ENCODE assay signal across 10 mouse cellular contexts in the genomic region with DNA sequence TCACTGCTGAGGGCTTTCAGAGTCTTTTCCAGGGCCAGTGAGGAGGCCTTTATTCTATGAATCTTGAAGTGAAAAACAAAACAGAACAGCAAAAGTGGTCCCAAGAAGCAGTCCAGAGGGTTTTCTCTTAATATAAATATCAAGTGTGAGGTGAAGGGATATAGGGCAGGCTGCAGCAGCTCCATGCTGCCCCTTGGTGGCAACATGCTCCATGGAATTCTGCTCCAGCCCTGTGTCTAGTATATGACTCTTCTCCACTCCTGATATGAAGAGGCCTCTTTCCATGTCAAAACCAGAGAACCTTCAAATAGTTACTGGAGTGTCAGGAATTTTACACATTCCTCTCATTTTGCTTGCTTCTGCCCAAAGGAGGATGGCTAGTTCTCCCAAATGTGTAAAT.
DNase-seq lines count a peak whose midpoint lies in the region; ATAC-seq lines count a peak whose summit lies in the region.
"Had no signal": no experiment of that assay in that cellular context is flagged by ENCODE, and none has a peak within 500 bp of the region (broad histone marks: within the 10 kb centered on the region; RNA-seq: fewer than 3 reads in every experiment).

No protein-coding gene starts in this region.

- H3K27me3 ChIP-seq in forebrain, embryonic 14.5 days (replicated peaks; ENCODE audit: control insufficient read depth, insufficient read depth, low read length), result no peaks in the 10 kb centered on the region
- no peaks in the 10 kb centered on the region for H3K27me3 ChIP-seq in forebrain, embryonic 10.5 days (ENCODE audit: poor library complexity, severe bottlenecking)
- no peaks in the 10 kb centered on the region for H3K27me3 ChIP-seq in neural tube, embryonic 11.5 days (ENCODE audit: control insufficient read depth, insufficient read depth, low read length)
- H3K27me3 ChIP-seq in embryonic facial prominence, embryonic 14.5 days (replicated peaks; ENCODE audit: control insufficient read depth, insufficient read depth, low read length), result no peaks in the 10 kb centered on the region
- H3K27me3 ChIP-seq: heart, embryonic 15.5 days; midbrain, embryonic 12.5 days had no signal

- H3K4me2 ChIP-seq in forebrain, embryonic 14.5 days (ENCODE audit: low read length), result no peak overlapping the region
- no peak overlapping the region for H3K4me2 ChIP-seq in neural tube, embryonic 11.5 days (ENCODE audit: low read depth)
- H3K4me2 ChIP-seq in embryonic facial prominence, embryonic 14.5 days (ENCODE audit: low read depth, low read length), result no peak overlapping the region
- H3K4me2 ChIP-seq: heart, embryonic 15.5 days; midbrain, embryonic 12.5 days had no signal

- peak; percentile 49; the same call in 1 of the 2 replicates for ATAC-seq in forebrain, embryonic 14.5 days
- no peak for ATAC-seq in neural tube, embryonic 11.5 days (ENCODE audit: insufficient read depth, low FRiP score, low TSS enrichment)
- ATAC-seq in embryonic facial prominence, embryonic 14.5 days (ENCODE audit: low read depth), result no peak
- no peak for ATAC-seq in erythroblast, adult 5-6 weeks (replicated peaks; ENCODE audit: low FRiP score, poor library complexity, severe bottlenecking)

- DNase-seq in forebrain, embryonic 14.5 days (ENCODE audit: low spot score), result peak; percentile 52
- no peak for DNase-seq in forebrain, embryonic 10.5 days (ENCODE audit: extremely low spot score, low spot score)
- peak; percentile 55 for DNase-seq in neural tube, embryonic 11.5 days (ENCODE audit: low spot score)
- no peak for DNase-seq in neural tube, embryonic 10.5 days (ENCODE audit: extremely low spot score, low spot score)
- DNase-seq in embryonic facial prominence, embryonic 14.5 days (ENCODE audit: low spot score), result peak; percentile 30
- DNase-seq in lung, postnatal 36 days, result peak; percentile 54
- DNase-seq in urinary bladder, postnatal 36 days (ENCODE audit: low spot score in 2 of 2), result no peak

- no peaks in the 10 kb centered on the region for H3K36me3 ChIP-seq in forebrain, embryonic 14.5 days (ENCODE audit: control insufficient read depth, insufficient read depth, low read length)
- H3K36me3 ChIP-seq in forebrain, embryonic 10.5 days (replicated peaks), result no peaks in the 10 kb centered on the region
- no peaks in the 10 kb centered on the region for H3K36me3 ChIP-seq in neural tube, embryonic 11.5 days (ENCODE audit: control insufficient read depth, insufficient read depth, low read length)
- H3K36me3 ChIP-seq in embryonic facial prominence, embryonic 14.5 days (ENCODE audit: control insufficient read depth, insufficient read depth, low read length), result no peaks in the 10 kb centered on the region
- H3K36me3 ChIP-seq: heart, embryonic 15.5 days; midbrain, embryonic 12.5 days had no signal

- H3K9ac ChIP-seq in forebrain, embryonic 14.5 days (ENCODE audit: low read length), result no peak overlapping the region
- no peak overlapping the region for H3K9ac ChIP-seq in neural tube, embryonic 11.5 days (ENCODE audit: low read length)
- H3K9ac ChIP-seq in embryonic facial prominence, embryonic 14.5 days (ENCODE audit: low read depth, low read length), result no peak overlapping the region
- H3K9ac ChIP-seq: heart, embryonic 15.5 days; midbrain, embryonic 12.5 days had no signal

- H3K9me3 ChIP-seq in forebrain, embryonic 14.5 days (replicated peaks; ENCODE audit: control insufficient read depth, low read length), result no peaks in the 10 kb centered on the region
- H3K9me3 ChIP-seq in forebrain, embryonic 10.5 days, result no peaks in the 10 kb centered on the region
- H3K9me3 ChIP-seq in neural tube, embryonic 11.5 days (ENCODE audit: control insufficient read depth, low read length), result no peaks in the 10 kb centered on the region
- H3K9me3 ChIP-seq in embryonic facial prominence, embryonic 14.5 days (ENCODE audit: control insufficient read depth, low read length), result no peaks in the 10 kb centered on the region
- H3K9me3 ChIP-seq: heart, embryonic 15.5 days; midbrain, embryonic 12.5 days had no signal

- no peak overlapping the region for H3K4me3 ChIP-seq in forebrain, embryonic 14.5 days (ENCODE audit: low read depth, low read length)
- H3K4me3 ChIP-seq in forebrain, embryonic 10.5 days, result no peak overlapping the region
- H3K4me3 ChIP-seq in neural tube, embryonic 11.5 days (ENCODE audit: low read depth, low read length), result no peak overlapping the region
- H3K4me3 ChIP-seq in embryonic facial prominence, embryonic 14.5 days (ENCODE audit: low read depth, low read length), result no peak overlapping the region
- H3K4me3 ChIP-seq: heart, embryonic 15.5 days; midbrain, embryonic 12.5 days had no signal

- no peaks in the 10 kb centered on the region for H3K4me1 ChIP-seq in forebrain, embryonic 14.5 days (ENCODE audit: control insufficient read depth, insufficient read depth, low read length)
- peaks cover 11% of the 10 kb centered on the region for H3K4me1 ChIP-seq in forebrain, embryonic 10.5 days
- no peaks in the 10 kb centered on the region for H3K4me1 ChIP-seq in neural tube, embryonic 11.5 days (ENCODE audit: control insufficient read depth, insufficient read depth, low read length)
- no peaks in the 10 kb centered on the region for H3K4me1 ChIP-seq in embryonic facial prominence, embryonic 14.5 days (ENCODE audit: control insufficient read depth, insufficient read depth, low read length)
- H3K4me1 ChIP-seq: midbrain, embryonic 12.5 days had no signal

- H3K27ac ChIP-seq in forebrain, embryonic 14.5 days (ENCODE audit: low read depth, low read length), result no peak overlapping the region
- no peak overlapping the region for H3K27ac ChIP-seq in forebrain, embryonic 10.5 days
- H3K27ac ChIP-seq in neural tube, embryonic 11.5 days (ENCODE audit: low read depth, low read length), result no peak overlapping the region
- H3K27ac ChIP-seq in embryonic facial prominence, embryonic 14.5 days (replicated peaks; ENCODE audit: low read depth, low read length), result no peak overlapping the region
- H3K27ac ChIP-seq: heart, embryonic 15.5 days; midbrain, embryonic 12.5 days had no signal

Comparison
In these comparisons a context has a peak if more than half of its experiments do, and no peak if none do; other contexts are left out.
1. DNase-seq: peak in forebrain, embryonic 14.5 days (single experiment), neural tube, embryonic 11.5 days (single experiment), embryonic facial prominence, embryonic 14.5 days (single experiment) and lung, postnatal 36 days (single experiment); none in forebrain, embryonic 10.5 days (single experiment), neural tube, embryonic 10.5 days (single experiment) and urinary bladder, postnatal 36 days (0 of 2).